Comparison of ENCODE assay signal across 13 mouse cellular contexts in the genomic region with DNA sequence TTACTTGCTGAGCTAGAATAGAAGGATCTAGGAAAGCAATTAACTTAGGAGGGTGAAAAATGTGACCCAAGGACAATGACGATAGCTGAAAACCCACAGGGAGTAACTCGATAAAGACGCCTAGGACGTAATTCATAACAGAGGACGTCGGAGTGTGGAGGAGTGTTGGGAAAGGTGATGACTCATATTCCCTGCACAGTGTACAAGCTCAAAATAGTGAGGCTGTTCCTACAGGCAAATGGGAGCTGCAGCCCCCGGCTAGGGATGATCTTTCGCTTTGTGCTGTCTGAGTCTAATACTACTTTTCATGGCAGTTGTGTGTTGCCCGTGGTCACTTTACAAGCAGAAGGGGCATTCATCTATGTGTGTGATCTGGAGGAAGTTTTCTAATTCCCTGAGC. TPM values are rescaled to one million over a fixed set of nuclear protein-coding genes. Genes with fewer than 3 reads are reported as not detected.
DNase-seq lines count a peak whose midpoint lies in the region; ATAC-seq lines count a peak whose summit lies in the region.
"Had no signal": no experiment of that assay in that cellular context is flagged by ENCODE, and none has a peak within 500 bp of the region (broad histone marks: within the 10 kb centered on the region; RNA-seq: fewer than 3 reads in every experiment).

No protein-coding gene starts in this region.

- peak overlapping the region; percentile 40 for H3K4me2 ChIP-seq in heart, embryonic 12.5 days
- H3K4me2 ChIP-seq in forebrain, embryonic 16.5 days (ENCODE audit: low read length) = no peak overlapping the region
- H3K4me2 ChIP-seq: liver, embryonic 15.5 days had no signal

- H3K27ac ChIP-seq in heart, embryonic 12.5 days (ENCODE audit: poor library complexity, severe bottlenecking) = no peak overlapping the region
- no peak overlapping the region for H3K27ac ChIP-seq in forebrain, embryonic 16.5 days (ENCODE audit: low read length)
- H3K27ac ChIP-seq: kidney, postnatal 0 days; liver, embryonic 15.5 days had no signal

- 40% methylated on average over 9 of the region's 9 CpGs for WGBS in heart, embryonic 12.5 days
- WGBS in forebrain, embryonic 16.5 days = 62% methylated on average over 9 of the region's 9 CpGs

- no peaks in the 10 kb centered on the region for H3K36me3 ChIP-seq in heart, embryonic 12.5 days
- H3K36me3 ChIP-seq in forebrain, embryonic 16.5 days (ENCODE audit: control insufficient read depth, insufficient read depth) = no peaks in the 10 kb centered on the region
- H3K36me3 ChIP-seq: liver, embryonic 15.5 days had no signal

- no peak for DNase-seq in heart, postnatal 14 days
- DNase-seq in left cerebral cortex, postnatal 14 days (ENCODE audit: low spot score in 2 of 2) = peak; percentile 30 to 33
- DNase-seq in left cerebral cortex, adult 11 months (ENCODE audit: low spot score) = no peak
- peak; percentile 10 for DNase-seq in Muller cell, postnatal 12 days (ENCODE audit: inconsistent ontology term)
- DNase-seq in fibroblast of lung, adult 2 months (ENCODE audit: low read depth) = peak; percentile 40
- DNase-seq in testis, postnatal 14 days (ENCODE audit: low spot score) = no peak
- DNase-seq: cerebellum, adult 11-12 months; layer of hippocampus, postnatal 36 days had no signal

- ATAC-seq in heart, embryonic 12.5 days (ENCODE audit: insufficient number of reproducible peaks, low FRiP score) = no peak
- no peak for ATAC-seq in forebrain, embryonic 16.5 days

- H3K27me3 ChIP-seq in heart, embryonic 12.5 days (replicated peaks) = no peaks in the 10 kb centered on the region
- no peaks in the 10 kb centered on the region for H3K27me3 ChIP-seq in forebrain, embryonic 16.5 days (replicated peaks; ENCODE audit: control insufficient read depth, insufficient read depth, low read length)
- H3K27me3 ChIP-seq: liver, embryonic 15.5 days; megakaryocyte, embryonic 14.5 days had no signal

- no peak overlapping the region for H3K9ac ChIP-seq in heart, embryonic 12.5 days
- H3K9ac ChIP-seq in forebrain, embryonic 16.5 days (replicated peaks; ENCODE audit: low read depth, low read length) = no peak overlapping the region
- H3K9ac ChIP-seq: liver, embryonic 15.5 days had no signal

- intact Hi-C loops in heart, postnatal 14 days (cut with DNase I) = no loop called here
- intact Hi-C loops in left cerebral cortex, postnatal 14 days (cut with DNase I) = no loop called here

- H3K4me1 ChIP-seq in heart, embryonic 12.5 days (replicated peaks) = peaks cover 6% of the 10 kb centered on the region; the same call in 1 of the 2 replicates
- H3K4me1 ChIP-seq in forebrain, embryonic 16.5 days (replicated peaks; ENCODE audit: control insufficient read depth, insufficient read depth, low read length) = no peaks in the 10 kb centered on the region
- H3K4me1 ChIP-seq: liver, embryonic 15.5 days; megakaryocyte, embryonic 14.5 days had no signal

- H3K9me3 ChIP-seq in heart, embryonic 12.5 days (replicated peaks) = no peaks in the 10 kb centered on the region
- H3K9me3 ChIP-seq in forebrain, embryonic 16.5 days (ENCODE audit: control insufficient read depth, low read length) = no peaks in the 10 kb centered on the region
- H3K9me3 ChIP-seq: liver, embryonic 15.5 days had no signal

- no peak overlapping the region for H3K4me3 ChIP-seq in heart, embryonic 12.5 days
- H3K4me3 ChIP-seq in forebrain, embryonic 16.5 days (replicated peaks; ENCODE audit: low read length) = no peak overlapping the region
- H3K4me3 ChIP-seq: liver, embryonic 15.5 days; megakaryocyte, embryonic 14.5 days had no signal

RNA-seq across cellular contexts. Expression of gene Lekr1, which starts 30.0 kb away (rescaled TPM):
- polyA plus RNA-seq in heart, embryonic 12.5 days (2016; fragmentation: Nextera tagmentation; extraction: Ambion mirVana) = 6.5 and 6.9 TPM in 2 replicates
- 1 to 10 TPM; 3.1 to 3.3 TPM for total RNA-seq in heart, postnatal 14 days (2021)
- 1 to 10 TPM; 6.6 to 8.0 TPM for total RNA-seq in left cerebral cortex, postnatal 14 days (2021)
- polyA plus RNA-seq in forebrain, embryonic 16.5 days (2015; fragmentation: Nextera tagmentation; extraction: Ambion mirVana) = 7.0 and 7.9 TPM in 2 replicates

Comparison
In these comparisons a context has a peak if more than half of its experiments do, and no peak if none do; other contexts are left out.
1. DNase-seq: peak in left cerebral cortex, postnatal 14 days (2 of 2), Muller cell, postnatal 12 days (single experiment) and fibroblast of lung, adult 2 months (single experiment); none in heart, postnatal 14 days (0 of 2), left cerebral cortex, adult 11 months (single experiment) and testis, postnatal 14 days (single experiment).